Mouse (Mus musculus): ENCODE results near the gene Slc12a8. TPM values are rescaled to one million over a fixed set of nuclear protein-coding genes. Genes with fewer than 3 reads are reported as not detected.

Slc12a8 gene
- polyA plus RNA-seq, 2 experiments, result 0.06 TPM; not detected in 1

- Histone ChIP-seq H3K4me2 (ENCODE audit: low read depth) (no peak overlapping the region), H3K27ac (no peak overlapping the region), H3K27me3 (ENCODE audit: control insufficient read depth, insufficient read depth, low read length) (no peaks in the 10 kb centered on the region), H3K4me3 (ENCODE audit: insufficient read depth in 1 of 2, low read depth in 2 of 2, low read length in 2 of 2) (no peak overlapping the region), H3K4me1 (replicated peaks; ENCODE audit: control insufficient read depth in 2 of 2, insufficient read depth in 2 of 2, low read length in 1 of 2) (no peaks in the 10 kb centered on the region), H3K9me3 (ENCODE audit: control insufficient read depth, low read length) (no peaks in the 10 kb centered on the region), H3K36me3 (replicated peaks; ENCODE audit: control insufficient read depth, insufficient read depth, low read depth) (no peaks in the 10 kb centered on the region), H3K9ac (replicated peaks) (no peak overlapping the region)
- DNase-seq (ENCODE audit: low read depth in 3 of 3, low spot score in 3 of 3), result no peak
- no peak for ATAC-seq (ENCODE audit: insufficient read depth)
- 68% methylated on average over 12 of the region's 12 CpGs for WGBS (ENCODE audit: insufficient replicate concordance)
- TF ChIP-seq EP300 (IDR thresholded peaks at IDR 0.05; ENCODE audit: low read depth), result no peak
- no peak for TF ChIP-seq CTCF (IDR thresholded peaks at IDR 0.05; ENCODE audit: low read depth)
Observed at GRCm38 (mm10) chr16:33561308-33562009, 44.3 kb downstream of the Slc12a8 start.

DNA sequence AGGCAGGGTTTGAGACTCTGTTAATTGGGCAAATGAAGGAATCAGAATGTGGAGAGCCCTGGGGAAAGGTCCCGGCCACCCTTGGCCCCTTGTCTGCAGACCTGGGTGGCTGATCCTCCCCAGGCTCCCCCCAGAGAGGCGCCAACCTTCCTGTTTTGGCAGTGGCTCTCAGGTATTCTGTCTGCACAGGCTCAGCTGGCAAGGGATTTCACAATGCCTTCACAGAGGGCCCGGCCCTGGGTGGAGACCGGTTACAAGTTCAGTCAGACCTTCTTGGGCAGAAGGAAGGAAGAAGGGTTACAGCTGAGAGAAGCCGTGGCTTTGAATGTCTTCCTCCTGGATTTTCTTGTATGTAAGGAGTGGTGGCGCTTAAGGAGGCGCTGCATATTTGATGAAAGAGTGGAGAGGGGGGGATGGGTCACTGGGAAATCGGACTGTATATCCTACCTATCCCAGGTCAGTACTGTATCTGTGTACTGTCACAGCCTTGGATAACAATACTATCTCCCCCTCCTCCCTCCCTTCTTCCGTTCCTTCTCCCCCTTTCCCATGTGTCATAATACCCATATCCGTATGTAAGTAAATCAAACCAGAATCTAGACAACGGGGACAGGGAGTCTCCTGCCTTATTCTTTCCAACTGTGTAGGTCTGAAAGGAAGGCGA, 45.9 kb downstream of the Slc12a8 start:
- 36% methylated on average over 12 of the region's 12 CpGs for whole genome bisulfite sequencing (ENCODE audit: insufficient replicate concordance)
- Histone ChIP-seq H3K36me3 (replicated peaks; ENCODE audit: control insufficient read depth, insufficient read depth, low read depth) (no peaks in the 10 kb centered on the region), H3K4me1 (replicated peaks; ENCODE audit: control insufficient read depth in 2 of 2, insufficient read depth in 2 of 2, low read length in 1 of 2) (0 out of 4 replicates have a peak, but pooled peaks cover 0 to 3% of the 10 kb centered on the region in 2 experiments), H3K27ac (no peak overlapping the region), H3K4me3 (ENCODE audit: insufficient read depth in 1 of 2, low read depth in 2 of 2, low read length in 2 of 2) (no peak overlapping the region), H3K4me2 (ENCODE audit: low read depth) (no peak overlapping the region), H3K9ac (replicated peaks) (no peak overlapping the region), H3K9me3 (ENCODE audit: control insufficient read depth, low read length) (no peaks in the 10 kb centered on the region), H3K27me3 (ENCODE audit: control insufficient read depth, insufficient read depth, low read length) (no peaks in the 10 kb centered on the region)
- ATAC-seq (ENCODE audit: insufficient read depth), result no peak
- no peak for TF ChIP-seq EP300 (IDR thresholded peaks at IDR 0.05; ENCODE audit: low read depth)
- TF ChIP-seq CTCF (IDR thresholded peaks at IDR 0.05; ENCODE audit: low read depth), result no peak
- DNase-seq (ENCODE audit: low read depth in 3 of 3, low spot score in 3 of 3), result no peak

DNA sequence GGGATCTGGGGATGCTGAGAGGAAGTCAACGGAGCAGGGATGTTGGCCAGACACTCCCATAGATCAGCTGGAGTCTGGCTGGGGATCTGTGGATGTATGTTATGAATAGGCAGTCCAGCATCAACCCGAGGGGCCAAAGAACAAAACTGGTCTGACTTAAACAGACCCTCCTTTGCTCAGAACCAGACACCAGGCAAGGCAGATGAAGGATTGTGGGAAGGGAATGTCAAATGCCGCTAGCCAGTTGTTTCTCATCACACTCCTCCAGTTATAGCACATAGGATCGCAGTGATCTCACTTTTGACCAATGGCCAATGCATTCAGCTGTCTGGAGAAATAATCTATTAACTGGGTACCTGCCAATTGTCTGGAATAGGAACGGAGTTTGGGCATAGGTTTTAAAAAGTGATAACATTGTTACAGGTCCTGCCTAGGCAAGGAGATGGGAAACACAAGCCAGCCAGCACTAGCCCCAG, 46.4 kb downstream of the Slc12a8 start:
- no peak for ATAC-seq (ENCODE audit: insufficient read depth)
- Histone ChIP-seq H3K4me3 (ENCODE audit: insufficient read depth in 1 of 2, low read depth in 2 of 2, low read length in 2 of 2) (no peak overlapping the region), H3K9me3 (ENCODE audit: control insufficient read depth, low read length) (no peaks in the 10 kb centered on the region), H3K9ac (replicated peaks) (no peak overlapping the region), H3K27ac (no peak overlapping the region), H3K4me1 (replicated peaks; ENCODE audit: control insufficient read depth in 2 of 2, insufficient read depth in 2 of 2, low read length in 1 of 2) (0 out of 4 replicates have a peak, but pooled peaks cover 0 to 3% of the 10 kb centered on the region in 2 experiments), H3K36me3 (replicated peaks; ENCODE audit: control insufficient read depth, insufficient read depth, low read depth) (no peaks in the 10 kb centered on the region), H3K4me2 (ENCODE audit: low read depth) (no peak overlapping the region), H3K27me3 (ENCODE audit: control insufficient read depth, insufficient read depth, low read length) (no peaks in the 10 kb centered on the region)
- no peak for TF ChIP-seq CTCF (IDR thresholded peaks at IDR 0.05; ENCODE audit: low read depth)
- no peak for TF ChIP-seq EP300 (IDR thresholded peaks at IDR 0.05; ENCODE audit: low read depth)
- no peak for DNase-seq (ENCODE audit: low read depth in 3 of 3, low spot score in 3 of 3)
- 56% methylated on average over 5 of the region's 5 CpGs for WGBS (ENCODE audit: insufficient replicate concordance)

- Histone ChIP-seq H3K27ac (no peak overlapping the region), H3K4me3 (ENCODE audit: insufficient read depth in 1 of 2, low read depth in 2 of 2, low read length in 2 of 2) (no peak overlapping the region), H3K36me3 (replicated peaks; ENCODE audit: control insufficient read depth, insufficient read depth, low read depth) (no peaks in the 10 kb centered on the region), H3K27me3 (ENCODE audit: control insufficient read depth, insufficient read depth, low read length) (no peaks in the 10 kb centered on the region), H3K9ac (replicated peaks) (no peak overlapping the region), H3K4me1 (replicated peaks; ENCODE audit: control insufficient read depth in 2 of 2, insufficient read depth in 2 of 2, low read length in 1 of 2) (0 out of 4 replicates have a peak, but pooled peaks cover 0 to 3% of the 10 kb centered on the region in 2 experiments), H3K4me2 (ENCODE audit: low read depth) (no peak overlapping the region), H3K9me3 (ENCODE audit: control insufficient read depth, low read length) (no peaks in the 10 kb centered on the region)
- 70% methylated on average over 10 of the region's 10 CpGs for WGBS (ENCODE audit: insufficient replicate concordance)
- ATAC-seq (ENCODE audit: insufficient read depth) (no peak), DNase-seq (ENCODE audit: low read depth in 3 of 3, low spot score in 3 of 3) (no peak)
- TF ChIP-seq EP300 (IDR thresholded peaks at IDR 0.05; ENCODE audit: low read depth) (no peak), CTCF (IDR thresholded peaks at IDR 0.05; ENCODE audit: low read depth) (no peak)
Observed at GRCm38 (mm10) chr16:33566467-33566866, 49.3 kb downstream of the Slc12a8 start.

DNA sequence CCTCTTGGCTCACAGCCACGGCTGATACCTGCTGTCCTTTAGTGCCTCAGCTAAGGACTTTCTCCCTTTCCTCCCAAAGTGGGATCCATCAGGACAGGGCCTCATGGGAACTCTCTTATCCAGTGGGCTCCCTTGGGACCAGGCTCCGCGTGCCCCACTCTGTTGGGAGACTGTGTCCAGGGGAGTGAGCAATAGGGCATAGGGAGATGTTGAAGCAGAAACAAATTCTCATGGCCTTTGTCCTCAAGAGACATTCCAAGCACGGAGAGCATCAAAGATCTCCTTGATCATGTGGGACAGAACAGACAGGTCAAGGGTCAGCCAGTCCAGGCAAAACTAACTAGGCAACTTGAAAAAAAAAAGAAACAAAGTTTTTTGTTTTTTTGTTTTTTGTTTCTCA, 50.6 kb downstream of the Slc12a8 start:
- Histone ChIP-seq H3K4me2 (ENCODE audit: low read depth) (no peak overlapping the region), H3K27me3 (ENCODE audit: control insufficient read depth, insufficient read depth, low read length) (no peaks in the 10 kb centered on the region), H3K4me3 (ENCODE audit: insufficient read depth in 1 of 2, low read depth in 2 of 2, low read length in 2 of 2) (no peak overlapping the region), H3K27ac (no peak overlapping the region), H3K9ac (replicated peaks) (no peak overlapping the region), H3K36me3 (replicated peaks; ENCODE audit: control insufficient read depth, insufficient read depth, low read depth) (no peaks in the 10 kb centered on the region), H3K9me3 (ENCODE audit: control insufficient read depth, low read length) (no peaks in the 10 kb centered on the region), H3K4me1 (replicated peaks; ENCODE audit: control insufficient read depth in 2 of 2, insufficient read depth in 2 of 2, low read length in 1 of 2) (0 out of 4 replicates have a peak, but pooled peaks cover 0 to 3% of the 10 kb centered on the region in 2 experiments)
- ATAC-seq (ENCODE audit: insufficient read depth) (no peak), DNase-seq (ENCODE audit: low read depth in 3 of 3, low spot score in 3 of 3) (no peak)
- TF ChIP-seq CTCF (IDR thresholded peaks at IDR 0.05; ENCODE audit: low read depth) (no peak), EP300 (IDR thresholded peaks at IDR 0.05; ENCODE audit: low read depth) (no peak)
- 68% methylated on average over 4 of the region's 4 CpGs for WGBS (ENCODE audit: insufficient replicate concordance)
